Mouse (Mus musculus) intestine, postnatal 0 days (tissue): ENCODE results near the gene Prph2. TPM values are rescaled to one million over a fixed set of nuclear protein-coding genes. Genes with fewer than 3 reads are reported as not detected.

Source experiments
- ATAC-seq: fragments of 200-750 bp; cut with Nextera tagmentation; 2 replicates; pipeline ENCODE4 v1.8.0; 2017; ENCODE audit warnings: mild to moderate bottlenecking, moderate TSS enrichment, moderate library complexity
- H3K27ac ChIP-seq: fragments of 300-500 bp; sonication (generic); 2 replicates; pipeline ENCODE4 v1.5.1; 2014; ENCODE audit warnings: mild to moderate bottlenecking, low read depth, low read length, moderate library complexity
- H3K27me3 ChIP-seq: fragments of 300-500 bp; sonication (generic); replicated peaks from 2 replicates; pipeline ENCODE4 v1.6.1; 2014; ENCODE audit warnings: low read length, mixed read lengths; ENCODE audit not compliant: control insufficient read depth, insufficient read depth
- H3K36me3 ChIP-seq: fragments of 300-500 bp; sonication (generic); 2 replicates; pipeline ENCODE4 v1.6.1; 2014; ENCODE audit warnings: mild to moderate bottlenecking, moderate library complexity; ENCODE audit not compliant: control insufficient read depth, insufficient read depth
- H3K4me1 ChIP-seq: fragments of 300-500 bp; sonication (generic); replicated peaks from 2 replicates; pipeline ENCODE4 v1.6.1; 2014; ENCODE audit warnings: antibody characterized with exemption, low read length, mixed read lengths; ENCODE audit not compliant: control insufficient read depth, insufficient read depth
- H3K4me2 ChIP-seq: fragments of 300-500 bp; sonication (generic); replicated peaks from 2 replicates; pipeline ENCODE4 v1.6.1; 2014; ENCODE audit warnings: low read depth, mild to moderate bottlenecking, moderate library complexity
- H3K4me3 ChIP-seq: fragments of 300-500 bp; sonication (generic); 2 replicates; pipeline ENCODE4 v1.5.1; 2014; ENCODE audit warnings: low read depth, low read length
- H3K9ac ChIP-seq: fragments of 300-500 bp; sonication (generic); 2 replicates; pipeline ENCODE4 v1.6.1; 2014; ENCODE audit warnings: mild to moderate bottlenecking, low read depth, low read length
- H3K9me3 ChIP-seq: fragments of 300-500 bp; sonication (generic); 2 replicates; pipeline ENCODE4 v1.6.1; 2016; ENCODE audit warnings: mixed run types; ENCODE audit not compliant: control insufficient read depth
- CTCF ChIP-seq: sonication (generic); IDR thresholded peaks from 2 replicates; pipeline ENCODE4 v1.5.1; 2016; ENCODE audit warnings: low read depth, mild to moderate bottlenecking, control low read depth, antibody characterized with exemption, moderate library complexity
- WGBS: fragments of 180-500 bp; shearing (Covaris S2); extraction: QIAGEN DNeasy Blood & Tissue Kit; methylation state at CpG from one replicate; pipeline ENCODE4 v1.1.7; 2014; 5-methylcytosine and 5-hydroxymethylcytosine counted together
- polyA plus RNA-seq: library from polyadenylated mRNA; unstranded; fragments of >200 nt; fragmentation: Nextera tagmentation; extraction: Ambion mirVana; gene quantifications from 2 replicates; pipeline ENCODE4 v1.2.1, GENCODE M21; 2015

Gene Prph2
- polyA plus RNA-seq, 1 experiment from 2014 or later = not detected

GRCm38 (mm10) chr17:46940461-46940860 is 30.2 kb downstream of the Prph2 start:
- 87% methylated on average over 8 of the region's 8 CpGs for WGBS
- Histone ChIP-seq H3K27me3 (no peaks in the 10 kb centered on the region), H3K4me1 (no peaks in the 10 kb centered on the region), H3K9ac (no peak overlapping the region), H3K9me3 (no peaks in the 10 kb centered on the region), H3K4me3 (no peak overlapping the region), H3K36me3 (peaks cover 99% of the 10 kb centered on the region), H3K27ac (no peak overlapping the region), H3K4me2 (no peak overlapping the region)
- TF ChIP-seq CTCF = no peak
- no peak for ATAC-seq

DNA sequence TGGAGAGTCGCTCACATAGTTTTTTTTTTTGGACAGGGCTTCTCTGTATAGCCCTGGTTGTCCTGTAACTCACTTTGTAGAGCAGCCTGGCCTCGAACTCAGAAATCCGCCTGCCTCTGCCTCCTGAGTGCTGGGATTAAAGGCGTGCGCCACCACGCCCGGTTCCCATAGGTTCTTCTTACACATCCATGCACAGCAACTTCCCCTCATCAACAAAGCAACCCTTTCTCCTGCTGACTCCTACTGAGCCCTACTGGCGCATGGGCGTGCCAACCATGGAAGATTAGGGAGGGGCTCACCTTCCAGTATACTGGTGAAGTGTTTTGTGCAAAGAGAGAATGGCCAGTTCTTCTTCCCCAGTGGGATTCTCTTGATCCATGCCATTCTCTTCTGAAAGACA is 32.2 kb downstream of the Prph2 start:
- Histone ChIP-seq H3K4me1 (no peaks in the 10 kb centered on the region), H3K36me3 (peaks cover 97% of the 10 kb centered on the region), H3K9me3 (no peaks in the 10 kb centered on the region), H3K27ac (no peak overlapping the region), H3K4me2 (no peak overlapping the region), H3K9ac (no peak overlapping the region), H3K4me3 (no peak overlapping the region), H3K27me3 (no peaks in the 10 kb centered on the region)
- ATAC-seq = no peak
- no peak for TF ChIP-seq CTCF
- WGBS = 94% methylated on average over 9 of the region's 9 CpGs

GRCm38 (mm10) chr17:46946276-46946675 is 36.0 kb downstream of the Prph2 start:
- Histone ChIP-seq H3K9me3 (no peaks in the 10 kb centered on the region), H3K4me3 (no peak overlapping the region), H3K36me3 (peaks cover 81% of the 10 kb centered on the region), H3K4me1 (no peaks in the 10 kb centered on the region), H3K9ac (no peak overlapping the region), H3K27me3 (no peaks in the 10 kb centered on the region), H3K27ac (no peak overlapping the region), H3K4me2 (no peak overlapping the region)
- 94% methylated on average over 9 of the region's 9 CpGs for WGBS
- TF ChIP-seq CTCF = no peak
- no peak for ATAC-seq

DNA sequence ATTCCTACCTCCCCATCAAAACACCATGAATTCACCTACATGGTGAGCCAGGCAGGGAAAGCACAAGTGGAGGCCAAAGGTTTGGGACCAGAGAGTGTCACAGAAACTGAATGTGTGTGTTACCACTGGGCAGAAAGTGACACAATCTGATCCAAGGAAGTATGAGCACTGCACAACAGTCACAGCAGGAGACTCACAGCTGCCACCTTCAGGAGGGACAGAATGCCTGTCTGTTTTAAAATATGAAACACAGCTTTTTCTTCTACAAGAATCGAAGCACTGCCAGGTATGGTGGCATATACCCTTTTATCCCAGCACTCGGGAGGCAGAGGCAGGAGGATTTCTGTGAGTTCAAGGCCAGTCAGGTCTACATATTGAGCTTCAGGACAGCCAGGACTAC is 47.8 kb downstream of the Prph2 start:
- TF ChIP-seq CTCF = peak; percentile 54
- Histone ChIP-seq H3K27ac (no peak overlapping the region), H3K9ac (no peak overlapping the region), H3K9me3 (no peaks in the 10 kb centered on the region), H3K4me2 (no peak overlapping the region), H3K36me3 (peaks cover 95% of the 10 kb centered on the region), H3K4me1 (no peaks in the 10 kb centered on the region), H3K4me3 (no peak overlapping the region), H3K27me3 (no peaks in the 10 kb centered on the region)
- 87% methylated on average over 2 of the region's 2 CpGs for WGBS
- no peak for ATAC-seq

DNA sequence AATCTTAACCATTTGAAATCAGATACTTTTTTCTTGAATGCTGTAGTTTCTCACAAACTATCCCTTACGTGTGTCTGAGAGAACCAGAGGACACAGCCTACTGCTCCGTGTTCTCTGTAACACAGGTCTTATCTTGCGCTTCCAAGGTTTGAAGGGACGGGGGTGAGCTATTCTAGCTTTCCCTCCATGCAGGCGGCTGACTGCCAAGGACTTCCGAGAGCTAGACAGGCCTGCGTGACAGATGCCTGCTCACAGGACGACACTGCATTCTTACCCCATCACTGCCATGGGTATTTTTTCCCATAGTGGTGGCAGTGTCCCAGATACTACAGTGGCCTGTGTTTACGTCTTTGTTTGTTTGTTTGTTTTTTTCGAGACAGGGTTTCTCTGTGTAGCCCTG is 50.0 kb downstream of the Prph2 start:
- H3K4me2 ChIP-seq = no peak overlapping the region
- H3K4me3 ChIP-seq = no peak overlapping the region
- ATAC-seq = no peak
- no peak overlapping the region for H3K9ac ChIP-seq
- H3K27me3 ChIP-seq = no peaks in the 10 kb centered on the region
- peaks cover 95% of the 10 kb centered on the region for H3K36me3 ChIP-seq
- H3K27ac ChIP-seq = no peak overlapping the region
- no peak for TF ChIP-seq CTCF
- no peaks in the 10 kb centered on the region for H3K9me3 ChIP-seq
- H3K4me1 ChIP-seq = no peaks in the 10 kb centered on the region
- 88% methylated on average over 10 of the region's 10 CpGs for WGBS

DNA sequence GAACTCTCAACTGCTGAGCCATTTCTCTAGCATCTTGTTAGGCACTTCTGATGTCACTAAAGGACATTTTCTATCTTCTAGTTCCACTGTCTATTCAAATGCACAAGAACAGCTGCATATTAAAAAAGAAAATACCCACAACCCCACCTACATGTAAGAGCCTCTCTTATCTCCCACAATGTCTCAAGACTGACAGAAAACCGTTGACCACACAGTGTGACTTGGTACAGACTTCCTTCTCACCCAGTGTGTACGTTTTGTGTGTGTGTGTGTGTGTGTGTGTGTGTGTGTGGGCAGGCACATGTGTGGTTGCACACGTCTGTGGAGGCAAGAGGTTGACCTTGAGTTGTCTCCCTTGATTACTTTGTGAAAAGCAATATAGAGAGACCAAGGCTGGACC is 51.9 kb downstream of the Prph2 start:
- ATAC-seq = no peak

GRCm38 (mm10) chr17:46963186-46963585 is 52.9 kb downstream of the Prph2 start:
- H3K9ac ChIP-seq = no peak overlapping the region
- H3K4me3 ChIP-seq = no peak overlapping the region
- no peaks in the 10 kb centered on the region for H3K27me3 ChIP-seq
- 90% methylated on average over 13 of the region's 13 CpGs for whole genome bisulfite sequencing
- no peak for TF ChIP-seq CTCF
- no peak for ATAC-seq
- H3K4me2 ChIP-seq = no peak overlapping the region
- no peak overlapping the region for H3K27ac ChIP-seq
- H3K36me3 ChIP-seq = peaks cover 95% of the 10 kb centered on the region
- H3K9me3 ChIP-seq = no peaks in the 10 kb centered on the region
- H3K4me1 ChIP-seq = no peaks in the 10 kb centered on the region

More for the DNA sequence above, 51.9 kb downstream of the Prph2 start:
- no peak overlapping the region for H3K4me2 ChIP-seq
- WGBS = 75% methylated on average over 3 of the region's 3 CpGs
- peaks cover 95% of the 10 kb centered on the region for H3K36me3 ChIP-seq
- H3K9me3 ChIP-seq = no peaks in the 10 kb centered on the region
- no peak overlapping the region for H3K9ac ChIP-seq
- H3K27ac ChIP-seq = no peak overlapping the region
- no peaks in the 10 kb centered on the region for H3K4me1 ChIP-seq
- H3K4me3 ChIP-seq = no peak overlapping the region
- no peak for TF ChIP-seq CTCF
- no peaks in the 10 kb centered on the region for H3K27me3 ChIP-seq
